Mouse (Mus musculus) 3134 (cell line): ENCODE results near the gene Ckap2l.

Experiments used
- DNase-seq: peaks from one replicate; pipeline ENCODE4 v3.0.0-alpha.2; 2011; ENCODE audit warnings: low spot score; ENCODE audit not compliant: insufficient read length; ENCODE audit errors: extremely low read depth

Ckap2l gene

DNA sequence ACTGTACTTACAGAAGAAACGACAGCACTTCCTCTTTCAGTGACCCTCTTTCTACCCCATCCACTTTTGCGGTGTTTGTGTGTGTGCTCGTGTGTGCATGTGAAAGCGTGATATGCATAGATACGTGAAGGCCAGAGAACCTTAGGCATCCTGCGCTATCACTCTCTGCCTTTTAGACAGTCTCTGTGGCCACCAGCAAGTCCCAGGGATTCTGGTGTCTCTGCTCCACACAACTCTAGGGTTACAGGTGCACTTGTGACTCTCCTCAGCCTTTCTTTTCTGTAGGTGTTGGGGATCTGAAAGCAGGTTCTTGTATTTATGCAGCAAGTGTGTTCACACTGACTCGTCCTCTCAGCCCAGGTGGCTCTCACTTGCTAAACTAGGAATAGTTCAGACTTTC lies 31.7 kb downstream of the Ckap2l start:
- DNase-seq, result no peak

DNA sequence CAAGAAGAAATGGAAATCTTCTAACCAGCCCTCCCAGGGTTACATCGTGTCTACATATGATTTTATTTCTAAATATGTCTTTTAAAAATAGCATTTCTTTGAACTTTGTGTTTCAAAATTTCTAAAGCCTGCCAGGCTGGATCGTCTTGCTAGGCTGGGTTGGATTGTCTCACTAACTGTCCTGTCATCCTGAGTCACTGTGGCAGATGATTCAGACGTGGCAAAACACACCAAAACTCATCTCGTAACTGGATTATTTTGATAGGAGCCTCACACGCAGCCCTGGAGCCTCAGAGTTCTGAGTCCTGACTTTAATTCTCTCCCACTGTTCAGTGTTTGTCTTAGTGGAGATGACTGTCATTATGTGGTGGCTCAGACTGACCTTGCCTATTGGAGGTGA lies 33.9 kb downstream of the Ckap2l start:
- peak; percentile 36 for DNase-seq

DNA sequence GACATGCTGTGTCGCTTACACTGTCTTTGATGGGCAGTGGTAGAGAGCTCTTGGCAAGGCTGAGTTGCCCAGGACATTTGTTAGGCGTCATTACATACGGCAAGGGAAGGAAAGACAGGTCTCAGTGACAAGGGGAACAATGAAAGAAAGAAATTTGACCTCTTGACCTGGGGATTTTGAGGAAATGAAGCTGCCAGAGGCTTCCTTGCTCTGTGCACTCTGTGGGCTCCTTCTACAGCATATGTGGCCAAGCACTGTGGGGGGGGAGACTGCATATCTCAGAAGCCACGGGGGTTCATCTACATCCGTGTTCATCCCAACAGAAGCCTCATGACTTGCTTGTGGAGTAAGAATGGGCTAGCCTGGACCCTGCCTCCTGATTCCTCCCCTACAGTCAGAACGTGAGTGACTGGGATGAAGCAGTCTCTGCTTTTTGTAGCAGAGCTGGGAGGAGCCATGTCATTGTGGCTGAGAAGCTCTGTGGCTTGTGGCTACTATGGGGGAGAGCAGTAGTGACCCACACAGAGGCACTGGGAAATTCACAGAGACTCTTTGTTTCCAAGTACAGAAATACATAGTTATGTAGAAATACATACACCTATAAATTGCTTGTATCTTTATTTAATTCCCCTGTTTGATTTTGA lies 35.7 kb downstream of the Ckap2l start:
- DNase-seq, result no peak

DNA sequence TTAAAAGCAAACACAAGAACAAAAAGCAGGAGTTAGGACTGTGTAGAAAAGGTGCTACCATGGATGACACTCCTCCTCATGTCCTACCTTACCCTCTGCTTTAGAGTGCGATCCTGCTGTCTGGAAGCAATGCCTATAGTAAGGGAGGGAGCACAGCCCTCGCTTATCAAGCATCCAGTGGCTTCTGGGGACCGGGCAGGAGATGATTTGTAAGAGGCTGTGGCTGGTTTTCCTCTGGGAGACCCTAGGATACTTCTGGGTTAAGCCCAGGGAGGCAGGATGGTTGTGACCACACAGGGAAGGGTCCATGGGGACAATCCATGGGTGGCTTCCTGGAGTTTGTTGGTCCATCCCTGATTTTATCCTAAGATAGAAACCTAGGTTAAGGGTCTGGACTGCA lies 36.4 kb downstream of the Ckap2l start:
- no peak for DNase-seq

DNA sequence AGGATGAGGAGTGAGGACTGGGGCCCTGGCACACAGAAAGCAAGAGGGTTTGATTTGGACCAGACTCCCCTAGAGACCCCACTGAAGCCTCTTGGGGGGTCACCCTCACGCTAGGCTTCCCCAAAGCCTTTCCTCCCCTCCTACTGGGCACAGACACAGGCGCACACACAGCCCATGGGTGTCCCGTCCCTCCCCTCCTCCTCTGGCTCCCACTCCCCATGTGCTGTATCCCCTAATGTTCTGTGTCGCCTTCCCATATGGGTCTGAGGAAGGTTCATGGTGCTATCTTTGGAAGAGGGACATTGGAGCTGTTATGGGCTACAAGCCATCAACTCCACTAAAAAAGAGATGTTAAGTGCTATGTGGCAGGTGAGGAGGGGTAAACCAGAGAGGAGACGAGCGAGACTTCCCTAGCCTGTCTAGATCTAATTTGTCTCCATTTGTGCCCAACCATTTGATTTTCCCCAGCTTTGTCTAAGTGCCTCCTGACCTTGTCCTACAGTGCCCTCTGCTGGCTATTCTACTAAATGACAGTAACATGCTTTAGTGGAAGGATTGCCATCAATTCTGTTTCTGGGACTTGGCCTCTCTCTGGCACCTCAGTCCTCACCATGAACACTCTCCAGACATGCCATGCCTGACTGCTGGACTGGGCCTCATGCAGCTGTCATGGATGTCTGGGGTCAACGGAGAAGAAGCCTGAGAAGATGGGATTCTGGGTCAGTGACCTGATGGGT lies 38.4 kb downstream of the Ckap2l start:
- peak; percentile 30 for DNase-seq

DNA sequence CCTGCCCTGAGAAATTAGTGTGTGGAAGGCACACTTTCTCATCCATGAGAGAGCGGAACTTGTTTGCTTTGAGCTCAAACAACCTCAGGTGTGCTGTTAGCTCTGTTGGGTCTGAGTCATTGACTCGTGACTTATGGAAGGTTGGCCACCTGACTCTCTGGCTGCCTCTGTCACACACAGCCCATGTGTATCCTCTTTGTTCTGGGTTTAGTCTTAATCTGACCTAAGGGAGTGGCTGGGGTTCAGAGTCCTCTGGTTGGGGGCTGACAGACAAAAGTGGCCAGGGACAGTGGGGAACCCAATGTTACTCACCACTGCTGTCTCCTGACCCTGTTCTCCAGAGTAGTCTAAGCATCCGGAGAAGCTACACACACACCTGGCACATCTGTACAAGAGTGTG lies 39.0 kb downstream of the Ckap2l start:
- no peak for DNase-seq

DNA sequence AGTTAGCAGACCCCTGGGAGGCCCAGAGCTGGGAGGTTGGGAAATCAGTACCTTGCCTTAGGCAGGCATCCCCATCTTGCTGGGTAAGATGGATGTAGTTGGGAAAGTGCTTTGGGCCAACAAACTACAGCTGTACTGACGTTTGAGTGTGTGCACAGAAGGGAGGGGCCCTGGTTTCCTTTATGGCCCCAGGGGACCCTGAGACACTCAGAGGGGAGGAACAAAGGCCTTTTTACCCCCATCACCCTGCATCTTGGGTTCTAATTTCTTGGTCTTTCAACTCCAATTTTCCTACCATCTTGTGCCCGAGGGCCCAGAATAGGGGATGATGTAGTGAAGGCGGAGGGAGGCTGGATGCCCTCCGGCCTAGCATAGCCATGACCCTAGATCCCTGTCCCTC lies 41.0 kb downstream of the Ckap2l start:
- no peak for DNase-seq

DNA sequence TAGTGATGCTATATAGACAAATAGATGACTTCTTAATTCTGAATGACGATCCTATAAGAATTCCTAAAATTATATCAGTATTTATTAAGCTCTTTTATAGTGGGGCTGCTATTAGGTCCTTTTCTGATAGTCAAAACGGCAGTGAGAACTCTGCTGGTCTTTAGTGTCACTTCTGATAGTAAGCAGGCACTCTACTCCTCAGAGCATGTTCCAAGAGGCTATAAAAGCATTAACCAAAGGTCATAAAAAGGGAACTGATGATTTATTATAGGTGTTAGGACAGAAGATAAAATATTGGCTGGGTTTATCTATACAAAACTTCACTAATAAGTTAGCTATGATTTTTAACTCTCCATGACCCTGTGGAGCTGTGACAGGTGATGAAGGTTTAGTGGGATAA lies 42.9 kb downstream of the Ckap2l start:
- DNase-seq, result no peak

DNA sequence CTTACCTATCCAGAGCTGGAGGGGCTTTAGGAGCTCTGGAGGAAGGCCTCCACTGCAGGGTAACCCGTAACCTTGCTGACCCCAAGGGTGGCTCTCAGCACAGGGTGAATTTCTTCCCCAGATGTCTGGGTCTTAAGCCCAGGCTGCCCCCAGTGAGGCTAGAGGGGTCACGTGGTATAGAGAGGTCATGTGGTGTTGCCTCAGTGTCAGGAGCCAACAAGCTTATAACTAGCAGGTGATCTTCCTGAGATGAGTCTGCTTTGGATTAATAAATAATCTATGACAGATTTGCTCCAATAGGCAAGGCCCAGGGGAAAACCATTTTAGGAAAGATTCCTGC lies 43.4 kb downstream of the Ckap2l start:
- no peak for DNase-seq

DNA sequence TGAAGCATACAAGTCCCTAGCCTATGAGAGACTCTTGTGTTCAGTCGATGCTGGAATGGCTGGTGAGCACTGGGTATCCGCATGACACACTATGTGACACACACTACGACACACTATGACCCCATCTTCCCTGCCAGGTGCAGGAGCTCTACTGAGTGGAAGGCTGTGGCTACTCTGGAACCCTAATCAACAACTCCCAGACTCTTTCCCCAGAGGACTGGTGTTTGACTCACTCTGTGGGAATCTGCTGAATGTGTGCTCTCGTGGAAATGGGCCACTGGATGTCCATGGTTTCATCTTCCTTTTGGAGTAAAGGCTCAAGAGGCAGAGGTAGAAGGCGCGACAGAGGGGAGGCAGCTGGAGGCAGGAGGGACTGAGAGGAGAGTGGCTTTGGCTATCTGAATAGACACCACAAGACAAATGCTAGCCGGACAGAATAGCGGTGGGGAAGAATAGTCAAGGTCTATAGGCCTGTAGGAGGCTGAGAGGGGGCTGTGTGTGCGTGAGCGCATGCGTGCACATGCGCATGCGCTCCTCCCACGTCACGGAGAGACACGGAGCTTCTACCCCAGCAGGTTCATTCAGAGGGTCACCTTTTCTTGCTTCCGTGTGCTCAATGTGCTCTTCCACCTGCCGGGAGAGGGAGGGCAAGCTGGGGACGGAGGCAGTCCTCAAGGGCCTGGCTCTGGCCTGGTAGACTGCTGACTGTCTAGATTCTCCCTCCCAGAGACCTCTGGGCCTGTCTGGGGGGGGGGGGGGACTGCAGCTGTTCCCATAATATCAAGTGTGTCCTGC lies 44.0 kb downstream of the Ckap2l start:
- no peak for DNase-seq

DNA sequence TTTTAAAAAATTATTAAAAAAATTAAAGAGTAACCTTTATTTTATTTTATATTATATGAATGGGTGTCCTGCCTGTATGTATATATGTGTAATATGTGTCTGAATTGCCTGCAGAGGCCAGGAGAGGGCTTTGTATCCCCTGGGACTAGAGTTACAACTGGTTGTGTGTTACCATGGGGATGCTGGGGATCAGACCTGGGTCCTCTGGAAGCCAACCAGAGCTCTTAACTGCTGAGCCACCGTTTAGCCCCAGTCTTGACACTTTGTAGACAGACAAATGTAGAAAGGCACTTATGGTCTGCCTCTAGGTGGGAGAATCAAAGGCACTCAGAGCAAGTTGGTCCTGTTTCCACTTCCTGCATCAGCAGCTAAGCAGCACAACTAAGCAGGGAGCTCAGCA lies 47.7 kb downstream of the Ckap2l start:
- no peak for DNase-seq

DNA sequence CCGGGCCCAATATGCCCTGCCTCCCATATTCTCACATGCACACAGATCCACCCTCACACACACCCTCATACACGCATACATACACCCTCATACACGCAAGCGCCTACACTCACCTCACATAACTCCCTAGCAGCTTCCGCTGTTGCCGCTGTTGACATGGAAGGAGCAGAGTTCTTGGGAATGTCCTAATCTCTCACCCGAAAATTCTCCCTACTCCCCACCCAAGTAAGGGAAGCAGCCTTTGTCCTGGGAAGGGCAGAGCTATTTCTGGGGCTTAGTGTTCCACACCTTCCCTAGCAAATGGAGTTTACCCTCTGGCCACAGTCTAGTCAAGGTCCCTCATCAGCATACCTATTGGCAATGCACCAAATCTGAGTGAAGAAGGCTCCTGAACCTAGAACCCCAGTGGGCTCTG lies 49.3 kb downstream of the Ckap2l start:
- no peak for DNase-seq

DNA sequence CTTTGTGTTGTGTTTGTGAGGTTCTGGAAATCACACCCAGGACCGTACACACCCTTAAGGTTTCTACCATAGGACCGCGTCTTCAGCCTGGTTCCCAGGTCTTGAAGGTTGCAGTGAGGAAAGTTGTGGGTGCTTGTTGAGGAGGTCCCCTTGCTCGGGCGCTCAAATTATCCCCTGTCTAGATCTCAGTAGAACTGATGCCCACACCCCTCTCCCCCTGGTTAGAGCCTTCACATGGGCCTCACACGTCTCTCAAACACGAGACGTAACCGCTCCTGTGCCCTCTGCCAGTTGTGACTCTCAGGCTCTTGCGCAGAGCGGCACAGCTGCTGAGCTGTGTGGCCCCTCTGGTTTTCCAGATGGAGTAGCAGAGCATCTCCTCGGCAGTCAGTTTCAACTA lies 50.1 kb downstream of the Ckap2l start:
- DNase-seq, result no peak

DNA sequence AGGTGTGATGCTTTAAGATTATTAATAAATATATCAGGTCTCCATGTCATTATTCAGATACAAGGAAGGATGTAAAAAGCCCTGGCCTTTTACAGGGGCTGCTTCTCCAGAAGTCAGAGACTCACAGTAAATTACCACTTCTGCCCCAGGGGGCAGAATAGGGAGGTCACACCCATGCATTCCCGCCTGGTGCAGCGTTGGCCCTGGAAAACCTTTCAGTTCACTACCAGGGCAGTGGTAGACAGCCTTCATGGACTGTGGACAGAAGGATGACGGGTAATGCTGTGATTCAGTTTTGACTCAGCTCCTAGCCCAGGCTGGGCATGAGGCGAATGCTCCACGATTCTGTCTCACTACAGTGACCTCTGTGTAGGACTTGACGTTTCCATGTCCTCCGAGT lies 50.6 kb downstream of the Ckap2l start:
- DNase-seq, result no peak

DNA sequence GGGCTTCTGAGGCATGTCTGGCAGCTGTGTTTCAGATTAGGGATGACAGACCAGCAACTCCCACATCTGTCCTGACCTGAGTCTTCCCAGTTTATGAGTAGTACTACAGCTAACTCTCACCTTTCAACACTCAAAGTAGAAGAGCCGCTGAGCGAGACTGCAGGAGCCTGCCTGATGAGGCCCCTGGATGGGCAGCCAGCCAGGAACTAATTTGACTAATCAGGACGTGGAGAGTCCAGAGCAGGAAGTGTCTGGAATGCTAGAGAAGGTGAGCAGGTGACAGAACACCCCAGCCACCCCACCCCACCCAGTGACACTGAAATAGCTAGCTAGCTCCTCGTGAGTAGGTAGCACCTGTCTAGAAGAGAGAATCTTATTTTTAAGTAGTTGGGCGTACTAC lies 51.4 kb downstream of the Ckap2l start:
- no peak for DNase-seq

DNA sequence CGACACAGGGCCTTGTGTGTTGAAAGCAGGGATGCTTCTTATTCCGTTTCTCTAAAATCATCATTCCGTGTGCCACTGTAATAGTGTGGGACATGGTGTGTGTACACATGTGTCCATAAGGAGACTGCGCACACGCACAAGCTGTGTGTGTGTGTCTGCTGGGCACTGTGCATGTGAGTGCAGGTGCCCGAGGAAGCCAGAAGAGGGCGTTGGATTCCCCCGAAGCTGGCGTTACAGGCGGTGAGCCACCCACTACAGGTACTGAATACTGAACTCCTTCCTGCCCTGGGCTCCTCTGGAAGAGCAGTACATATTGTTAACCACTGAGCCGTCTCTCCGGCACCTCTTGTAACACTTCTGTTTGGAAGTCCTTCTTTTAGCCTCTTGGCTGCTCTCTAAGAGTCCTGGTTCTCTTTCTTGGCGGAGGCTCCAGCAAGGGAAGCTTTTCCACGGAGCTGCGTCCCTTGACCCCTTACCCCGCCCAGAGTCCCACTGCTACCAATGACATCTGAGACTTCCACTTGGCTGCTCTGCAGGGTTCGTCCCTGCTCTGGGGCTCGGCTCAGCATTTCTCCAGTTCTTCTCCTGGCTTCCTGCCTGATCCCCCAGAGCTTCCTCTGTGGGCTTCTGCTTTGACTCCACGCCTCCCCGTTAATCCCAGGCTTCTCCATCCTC lies 52.4 kb downstream of the Ckap2l start:
- DNase-seq, result no peak

DNA sequence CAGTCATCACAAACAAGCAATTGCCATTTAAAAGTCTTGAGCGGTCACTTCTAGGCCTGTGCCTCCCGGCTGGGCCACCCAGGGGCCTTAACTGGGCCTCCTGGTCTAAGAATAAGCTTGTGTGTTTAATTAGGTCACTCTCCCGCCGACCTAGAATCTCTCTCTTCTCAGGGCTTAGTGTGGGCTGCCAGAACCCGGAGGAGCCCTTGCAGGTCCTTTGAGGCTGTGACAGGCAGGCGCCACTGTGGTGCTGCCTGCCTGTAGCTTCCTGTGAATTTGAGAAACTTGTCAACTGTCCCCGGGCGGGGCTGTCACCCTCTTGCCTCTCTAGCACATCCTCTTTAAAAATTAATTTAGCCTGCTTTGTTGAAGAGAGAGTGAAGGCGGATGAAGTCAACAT lies 53.2 kb downstream of the Ckap2l start:
- no peak for DNase-seq

DNA sequence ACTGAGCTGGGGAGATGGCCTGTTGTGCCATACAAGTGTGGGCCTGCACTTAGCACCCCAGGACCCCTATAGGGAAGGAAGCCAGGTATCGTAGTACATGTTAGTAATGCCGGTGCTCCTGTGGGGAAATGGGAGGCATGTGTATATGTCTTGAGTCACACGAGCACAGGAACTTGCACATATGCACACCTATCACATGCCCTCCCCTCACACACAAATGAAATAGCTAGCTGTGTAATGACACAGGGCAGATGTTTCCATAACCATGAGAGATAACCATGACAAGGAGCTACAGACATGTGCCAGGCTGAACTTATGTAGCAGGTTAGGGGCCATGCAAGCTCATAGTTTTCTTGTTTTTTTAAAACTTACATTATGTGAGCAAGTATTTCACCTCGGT lies 54.0 kb downstream of the Ckap2l start:
- no peak for DNase-seq

DNA sequence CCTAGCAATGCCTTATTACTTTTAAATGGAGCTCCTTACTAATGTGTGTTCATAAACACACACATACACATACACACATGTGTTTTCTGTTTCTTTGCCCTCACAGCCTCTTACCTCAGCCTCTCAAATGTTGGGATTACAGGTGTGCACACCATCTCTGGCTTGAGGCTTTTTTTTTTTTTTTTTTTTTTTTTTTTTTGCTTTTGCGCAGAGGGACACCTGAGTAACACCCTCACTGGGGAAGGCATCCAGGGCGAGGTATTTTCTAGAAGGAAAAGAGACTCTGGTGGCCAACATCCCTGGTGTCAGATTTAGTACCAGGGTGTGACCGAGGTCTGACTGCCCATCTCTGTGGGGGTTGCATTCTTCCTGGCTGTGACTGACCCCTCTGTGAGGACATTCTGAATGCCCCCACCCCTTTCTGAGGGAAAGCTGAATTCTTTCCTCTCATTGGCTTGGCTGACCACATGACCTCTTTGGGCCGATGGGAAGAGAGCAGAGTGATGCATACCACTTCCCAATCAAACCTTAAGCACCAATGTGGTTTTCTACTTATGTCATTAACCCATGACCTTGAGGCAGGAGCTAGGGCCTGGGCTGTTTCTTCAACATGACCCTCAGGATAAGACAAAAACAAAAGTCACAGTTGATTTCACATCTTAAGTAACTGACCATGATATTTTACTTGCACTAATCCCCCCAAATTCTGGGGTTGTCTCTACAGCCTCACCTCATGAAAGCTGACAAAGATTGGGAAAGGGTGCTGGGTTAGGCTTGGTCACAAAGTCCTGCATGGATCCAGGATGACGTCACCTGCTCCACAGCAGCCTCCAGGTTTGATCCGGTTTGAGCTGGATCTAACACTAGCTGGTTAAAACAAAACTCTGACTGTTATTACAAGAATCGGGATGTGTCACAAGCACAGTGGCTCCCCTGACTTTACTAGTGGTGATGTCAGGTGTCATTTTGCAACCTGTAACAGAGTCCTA lies 54.9 kb downstream of the Ckap2l start:
- no peak for DNase-seq

DNA sequence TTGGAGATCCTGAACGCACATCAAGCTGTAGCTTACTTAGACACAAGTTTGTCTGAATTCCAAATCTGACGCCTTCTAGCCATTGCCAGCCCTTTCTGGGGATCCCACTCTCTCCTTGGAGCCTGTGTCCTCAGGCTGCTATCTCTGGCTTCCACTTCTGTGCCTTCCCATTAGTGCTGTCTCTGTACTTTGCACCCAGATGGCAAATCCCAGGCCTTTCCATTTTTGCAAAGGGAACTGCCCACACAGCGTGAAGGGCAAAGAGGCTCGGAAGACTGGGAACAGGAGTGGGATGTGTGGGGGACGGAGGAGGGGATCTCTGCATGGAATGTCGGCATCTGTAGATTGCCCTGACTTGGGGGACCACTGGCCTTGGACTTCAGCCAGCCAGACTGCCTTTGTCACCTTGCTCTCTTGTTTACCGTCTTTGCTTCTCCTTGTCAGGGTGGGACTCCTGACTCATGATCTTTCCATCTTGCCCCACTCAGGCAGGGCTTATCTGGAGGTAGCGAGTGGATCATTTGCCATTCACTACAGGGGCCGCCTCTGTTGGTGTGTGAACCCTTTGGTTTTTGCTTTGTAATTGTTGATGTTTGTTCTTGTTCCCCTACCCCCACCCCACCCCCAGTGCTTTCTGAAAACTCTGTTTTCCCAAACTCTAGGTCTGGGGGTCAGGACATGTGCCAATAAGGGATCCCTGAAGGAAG lies 56.1 kb downstream of the Ckap2l start:
- no peak for DNase-seq
